Mouse (Mus musculus) liver, adult (tissue): ENCODE results near the gene Fam173a.

ENCODE experiments used
- GATA4 ChIP-seq: IDR thresholded peaks from 2 replicates; pipeline ENCODE4 v1.6.1; 2014; ENCODE audit warnings: mild to moderate bottlenecking, low read length; ENCODE audit not compliant: insufficient replicate concordance

Fam173a gene

GRCm38 (mm10) chr17:25794197-25794596, 1.5 kb upstream of the Fam173a start:
- no peak for TF ChIP-seq GATA4

GRCm38 (mm10) chr17:25791843-25792527, 716 bp downstream of the Fam173a start:
- no peak for TF ChIP-seq GATA4

- TF ChIP-seq GATA4 = no peak
Measured at GRCm38 (mm10) chr17:25791320-25791842, 1.3 kb downstream of the Fam173a start.

GRCm38 (mm10) chr17:25786781-25787504, 5.8 kb downstream of the Fam173a start:
- no peak for TF ChIP-seq GATA4

- no peak for TF ChIP-seq GATA4
Measured at GRCm38 (mm10) chr17:25786280-25786679, 6.4 kb downstream of the Fam173a start, which contains the start of gene Ccdc78. Gene Ccdc78 (plus strand): TSS chr17:25786580.

- TF ChIP-seq GATA4 = no peak
Measured at GRCm38 (mm10) chr17:25785281-25785745, 7.4 kb downstream of the Fam173a start, which contains the start of gene Haghl. Gene Haghl (minus strand): TSS chr17:25785673.

GRCm38 (mm10) chr17:25783861-25784574, 8.7 kb downstream of the Fam173a start:
- no peak for TF ChIP-seq GATA4

- TF ChIP-seq GATA4 = no peak
Measured at GRCm38 (mm10) chr17:25783086-25783485, 9.6 kb downstream of the Fam173a start.

GRCm38 (mm10) chr17:25781339-25781738, 11.4 kb downstream of the Fam173a start:
- TF ChIP-seq GATA4 = no peak

- TF ChIP-seq GATA4 = no peak
Measured at GRCm38 (mm10) chr17:25777948-25778347, 14.8 kb downstream of the Fam173a start.

- no peak for TF ChIP-seq GATA4
Measured at GRCm38 (mm10) chr17:25775318-25776062, 17.2 kb downstream of the Fam173a start.

GRCm38 (mm10) chr17:25773549-25774120, 19.1 kb downstream of the Fam173a start, which contains the start of gene Narfl:
Gene Narfl (plus strand): TSS chr17:25773776.
- TF ChIP-seq GATA4 = no peak; the same call in 1 of the 2 replicates

- no peak for TF ChIP-seq GATA4
Measured at GRCm38 (mm10) chr17:25769331-25769730, 23.4 kb downstream of the Fam173a start.

GRCm38 (mm10) chr17:25765886-25766285, 26.8 kb downstream of the Fam173a start:
- no peak for TF ChIP-seq GATA4
